Mouse (Mus musculus) embryonic facial prominence, embryonic 10.5 days (tissue): ENCODE measurements around the gene Tmem252. TPM values are rescaled to one million over a fixed set of nuclear protein-coding genes. Genes with fewer than 3 reads are reported as not detected.
A peak's percentile ranks its signal among the peaks of the same experiment; 100 is the strongest.

Experiments used
- DNase-seq: peaks from one replicate; pipeline ENCODE4 v3.0.0-alpha.2; 2017; ENCODE audit warnings: low spot score
- H3K27ac ChIP-seq: fragments of 300-500 bp; sonication (generic); replicated peaks from 2 replicates; pipeline ENCODE4 v1.5.1; 2016; ENCODE audit warnings: mild to moderate bottlenecking
- H3K27me3 ChIP-seq: fragments of 300-500 bp; sonication (generic); replicated peaks from 2 replicates; pipeline ENCODE4 v1.6.1; 2016; ENCODE audit warnings: low read depth, mild to moderate bottlenecking; ENCODE audit not compliant: poor library complexity, severe bottlenecking
- H3K36me3 ChIP-seq: fragments of 300-500 bp; sonication (generic); replicated peaks from 2 replicates; pipeline ENCODE4 v1.6.1; 2016; ENCODE audit warnings: mild to moderate bottlenecking, moderate library complexity
- H3K4me1 ChIP-seq: fragments of 300-500 bp; sonication (generic); 2 replicates; pipeline ENCODE4 v1.6.1; 2016
- H3K4me3 ChIP-seq: fragments of 300-500 bp; sonication (generic); 2 replicates; pipeline ENCODE4 v1.5.1; 2016; ENCODE audit warnings: mild to moderate bottlenecking, moderate library complexity
- H3K9me3 ChIP-seq: fragments of 300-500 bp; sonication (generic); 2 replicates; pipeline ENCODE4 v1.6.1; 2016; ENCODE audit warnings: mild to moderate bottlenecking
- WGBS: fragments of 180-500 bp; shearing (Covaris S2); methylation state at CpG from one replicate; pipeline ENCODE4 v1.1.7; 2016; 5-methylcytosine and 5-hydroxymethylcytosine counted together
- polyA plus RNA-seq: library from polyadenylated mRNA; unstranded; fragments of >200 nt; fragmentation: Nextera tagmentation; extraction: Ambion mirVana; gene quantifications from 2 replicates; pipeline ENCODE4 v1.2.1, GENCODE M21; 2016

The Tmem252 gene
- polyA plus RNA-seq, result 0.19 and 0.26 TPM in 2 replicates

DNA sequence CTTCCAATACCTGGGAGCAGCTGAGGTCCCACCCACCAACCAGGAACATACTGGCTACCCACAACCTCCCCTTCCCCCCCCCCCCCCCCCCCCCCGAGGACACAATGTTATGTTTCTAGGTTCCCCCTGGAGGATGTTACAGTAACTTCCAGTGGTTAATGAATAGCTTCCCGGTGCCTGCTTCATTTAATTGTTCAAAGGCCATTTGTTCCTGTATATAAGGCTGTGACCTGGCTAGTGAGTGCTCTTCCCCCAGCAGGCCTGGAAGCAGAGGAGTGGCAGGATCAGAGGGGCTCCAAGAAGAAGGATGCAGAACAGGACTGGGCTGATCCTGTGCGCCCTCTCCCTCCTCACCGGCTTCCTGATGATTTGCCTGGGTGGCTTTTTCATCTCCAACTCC is at the start of gene Tmem252:
Gene Tmem252 (plus strand): TSS at position 247 of the 400 bp plus-strand sequence.
- DNase-seq, result no peak
- Histone ChIP-seq H3K27me3 (no peaks in the 10 kb centered on the region), H3K27ac (0 out of 2 replicates have a peak within 1 kb of the TSS, but pooled peaks have one; percentile 1), H3K4me3 (no peak within 1 kb of the TSS), H3K4me1 (peaks cover 14% of the 10 kb centered on the region), H3K36me3 (no peaks in the 10 kb centered on the region), H3K9me3 (no peaks in the 10 kb centered on the region)
- WGBS, result 65% methylated on average over 4 of the region's 4 CpGs

DNA sequence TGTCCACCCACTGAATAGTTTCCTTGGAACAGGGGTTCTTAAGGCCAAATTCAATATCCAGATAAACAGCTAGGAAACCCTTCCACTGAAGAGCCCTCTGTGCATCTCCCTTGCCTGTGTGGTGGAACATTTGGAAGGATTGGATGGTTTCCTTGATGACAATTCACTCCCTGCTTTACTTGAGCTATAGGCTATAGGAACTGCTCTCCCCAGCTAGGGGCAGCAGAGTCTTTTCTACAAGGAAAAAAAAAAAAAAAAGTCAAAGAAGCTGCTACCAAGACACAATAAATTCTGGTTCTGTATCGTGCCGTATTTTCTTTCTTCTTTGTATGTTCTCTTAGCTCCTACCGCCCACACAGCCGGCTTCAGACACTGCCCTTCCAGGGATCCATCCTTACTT is 45.8 kb upstream of the Tmem252 start:
- no peaks in the 10 kb centered on the region for H3K27me3 ChIP-seq
- H3K27ac ChIP-seq, result no peak overlapping the region
- no peaks in the 10 kb centered on the region for H3K36me3 ChIP-seq
- H3K9me3 ChIP-seq, result no peaks in the 10 kb centered on the region
- 88% methylated on average over 4 of the region's 4 CpGs for WGBS
- no peak overlapping the region for H3K4me3 ChIP-seq
- peaks cover 4% of the 10 kb centered on the region; the same call in 1 of the 2 replicates for H3K4me1 ChIP-seq
- DNase-seq, result no peak

DNA sequence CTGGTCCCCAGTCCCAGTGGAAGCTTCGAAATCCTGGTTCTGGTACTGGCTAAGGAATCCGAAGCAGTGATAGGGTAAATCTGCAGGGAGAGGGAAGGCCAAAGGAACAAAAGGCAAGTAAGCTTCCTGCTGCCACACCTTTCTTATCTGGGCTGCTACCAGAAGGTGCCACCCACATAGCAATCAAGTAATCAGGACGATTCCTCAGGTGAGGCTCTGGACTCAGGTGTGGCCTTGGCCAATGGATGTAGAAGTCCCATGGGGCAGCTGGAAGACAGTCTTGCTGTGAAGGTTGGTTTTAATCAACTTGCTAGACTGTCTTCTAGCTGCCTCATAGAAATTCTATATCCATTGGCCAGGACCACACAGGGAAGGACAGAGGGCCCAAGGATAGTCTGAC is 40.8 kb upstream of the Tmem252 start:
- WGBS, result 81% methylated on average over 3 of the region's 3 CpGs
- Histone ChIP-seq H3K4me3 (no peak overlapping the region), H3K9me3 (no peaks in the 10 kb centered on the region), H3K27me3 (0 out of 2 replicates have a peak, but pooled peaks cover 7% of the 10 kb centered on the region), H3K27ac (no peak overlapping the region), H3K4me1 (peaks cover 4% of the 10 kb centered on the region; the same call in 1 of the 2 replicates), H3K36me3 (no peaks in the 10 kb centered on the region)
- no peak for DNase-seq

DNA sequence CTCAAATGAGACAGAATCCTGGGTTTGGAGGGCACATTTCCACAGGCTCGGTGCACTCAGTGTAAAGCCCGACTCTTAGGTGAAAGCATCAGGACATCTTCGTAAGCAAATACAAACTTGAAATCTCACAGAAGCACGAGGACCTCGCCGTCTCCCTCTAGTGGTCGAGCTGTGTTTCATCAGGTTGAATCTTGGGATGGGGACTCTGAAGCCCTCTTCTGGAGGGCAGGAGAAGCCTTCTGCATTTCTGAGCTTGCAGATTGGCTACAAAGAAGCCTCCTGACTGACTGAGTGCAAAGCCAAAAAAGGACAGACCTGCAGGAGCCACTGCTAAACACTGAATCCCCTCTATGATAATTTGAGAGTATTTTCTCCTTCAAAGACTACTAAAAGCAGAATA is 39.2 kb upstream of the Tmem252 start:
- 11% methylated on average over 7 of the region's 7 CpGs for WGBS
- DNase-seq, result peak; percentile 76
- Histone ChIP-seq H3K36me3 (no peaks in the 10 kb centered on the region), H3K4me3 (no peak overlapping the region), H3K4me1 (peaks cover 4% of the 10 kb centered on the region; the same call in 1 of the 2 replicates), H3K9me3 (no peaks in the 10 kb centered on the region), H3K27ac (no peak overlapping the region), H3K27me3 (0 out of 2 replicates have a peak, but pooled peaks cover 7% of the 10 kb centered on the region)

DNA sequence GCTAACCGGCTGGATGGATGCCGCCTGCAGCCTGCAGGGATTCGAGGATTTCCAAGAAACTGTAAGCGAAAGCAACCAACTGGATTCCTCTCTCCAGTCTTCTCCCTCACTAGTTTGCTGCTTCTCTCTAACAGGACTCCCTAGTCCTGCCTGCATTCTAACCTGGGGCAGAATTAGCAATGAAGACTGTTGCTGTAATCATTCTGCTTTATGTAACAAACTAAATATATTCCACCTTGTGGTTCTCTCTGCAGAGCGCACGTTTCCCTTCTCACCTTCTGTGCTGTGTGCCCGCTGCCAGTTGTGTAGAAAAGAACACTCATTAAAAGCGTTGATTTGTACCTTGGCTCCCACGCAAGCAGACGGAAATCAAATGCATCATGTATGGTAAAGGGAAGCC is 37.2 kb upstream of the Tmem252 start:
- WGBS, result 84% methylated on average over 10 of the region's 10 CpGs

DNA sequence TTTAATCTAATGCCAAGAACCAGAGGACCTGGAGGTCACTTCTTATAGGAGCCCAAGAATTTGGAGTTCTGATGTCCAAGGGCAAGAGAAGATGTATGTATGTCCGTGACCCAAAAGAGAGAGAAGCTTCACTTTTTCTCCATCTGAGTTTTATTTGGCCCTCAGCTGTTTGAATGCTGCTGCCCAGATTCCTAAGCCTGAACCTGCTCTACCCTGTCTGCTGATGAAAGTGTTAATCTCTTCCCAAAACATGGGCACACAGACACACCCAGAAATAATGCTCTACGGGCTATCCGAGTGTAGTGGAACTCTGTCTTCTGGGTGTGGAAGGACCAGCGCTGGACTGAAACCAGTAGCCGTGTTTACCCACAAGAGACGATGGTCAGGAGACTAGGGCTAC is 35.8 kb upstream of the Tmem252 start:
- H3K36me3 ChIP-seq, result no peaks in the 10 kb centered on the region
- H3K27me3 ChIP-seq, result 0 out of 2 replicates have a peak, but pooled peaks cover 7% of the 10 kb centered on the region
- 93% methylated on average over 6 of the region's 6 CpGs for WGBS
- H3K4me3 ChIP-seq, result no peak overlapping the region
- no peaks in the 10 kb centered on the region for H3K9me3 ChIP-seq
- DNase-seq, result no peak
- no peaks in the 10 kb centered on the region for H3K4me1 ChIP-seq
- H3K27ac ChIP-seq, result no peak overlapping the region

More for the DNA sequence above, 37.2 kb upstream of the Tmem252 start:
- DNase-seq, result no peak
- H3K36me3 ChIP-seq, result no peaks in the 10 kb centered on the region
- 0 out of 2 replicates have a peak, but pooled peaks cover 7% of the 10 kb centered on the region for H3K27me3 ChIP-seq
- H3K9me3 ChIP-seq, result no peaks in the 10 kb centered on the region
- H3K27ac ChIP-seq, result no peak overlapping the region
- no peak overlapping the region for H3K4me3 ChIP-seq
- H3K4me1 ChIP-seq, result no peaks in the 10 kb centered on the region

DNA sequence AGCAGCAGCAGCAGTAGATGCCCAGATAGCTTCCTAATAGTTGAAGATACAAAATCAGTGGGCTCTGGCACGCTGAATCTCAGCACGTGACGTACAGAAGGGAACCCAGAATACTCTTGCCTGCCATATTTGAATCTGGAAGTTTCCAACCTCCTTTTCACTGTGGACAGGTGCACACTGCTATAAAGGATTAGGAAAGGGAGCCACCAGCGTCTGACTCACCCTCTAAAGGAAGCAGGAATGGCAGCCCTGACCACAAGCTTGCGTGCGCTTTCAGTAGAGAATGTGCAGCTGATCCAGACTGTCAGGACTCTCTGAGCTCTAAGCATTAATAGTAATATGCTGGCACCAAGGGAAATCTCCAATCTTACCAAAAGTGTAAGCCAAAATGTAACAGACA is 32.8 kb upstream of the Tmem252 start:
- Histone ChIP-seq H3K9me3 (no peaks in the 10 kb centered on the region), H3K4me1 (peaks cover 5% of the 10 kb centered on the region; the same call in 1 of the 2 replicates), H3K27me3 (no peaks in the 10 kb centered on the region), H3K27ac (no peak overlapping the region), H3K4me3 (no peak overlapping the region), H3K36me3 (no peaks in the 10 kb centered on the region)
- no peak for DNase-seq
- WGBS, result 91% methylated on average over 6 of the region's 6 CpGs

DNA sequence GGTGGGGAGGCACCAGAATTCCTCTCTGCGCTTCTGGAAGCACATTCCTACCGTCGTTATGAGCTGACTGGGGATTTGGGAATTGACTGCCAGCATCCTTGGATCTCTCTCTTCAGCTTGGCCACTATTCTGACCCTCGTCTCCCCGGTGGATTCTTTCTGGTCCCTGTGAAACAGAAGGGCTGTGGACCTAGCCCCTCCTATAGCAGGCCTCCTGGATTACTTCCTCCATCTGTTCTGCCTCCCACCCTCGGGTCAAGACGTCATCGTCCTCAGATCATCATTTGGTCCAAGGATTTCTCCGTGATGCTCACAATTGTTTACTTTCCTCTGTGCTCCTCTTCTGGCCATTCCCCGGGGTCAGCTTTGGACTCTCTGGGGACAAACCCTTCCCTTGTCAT is 28.8 kb upstream of the Tmem252 start:
- Histone ChIP-seq H3K36me3 (no peaks in the 10 kb centered on the region), H3K27ac (no peak overlapping the region), H3K9me3 (no peaks in the 10 kb centered on the region), H3K4me1 (peaks cover 5% of the 10 kb centered on the region; the same call in 1 of the 2 replicates), H3K4me3 (no peak overlapping the region), H3K27me3 (no peaks in the 10 kb centered on the region)
- WGBS, result 72% methylated on average over 10 of the region's 10 CpGs
- no peak for DNase-seq

DNA sequence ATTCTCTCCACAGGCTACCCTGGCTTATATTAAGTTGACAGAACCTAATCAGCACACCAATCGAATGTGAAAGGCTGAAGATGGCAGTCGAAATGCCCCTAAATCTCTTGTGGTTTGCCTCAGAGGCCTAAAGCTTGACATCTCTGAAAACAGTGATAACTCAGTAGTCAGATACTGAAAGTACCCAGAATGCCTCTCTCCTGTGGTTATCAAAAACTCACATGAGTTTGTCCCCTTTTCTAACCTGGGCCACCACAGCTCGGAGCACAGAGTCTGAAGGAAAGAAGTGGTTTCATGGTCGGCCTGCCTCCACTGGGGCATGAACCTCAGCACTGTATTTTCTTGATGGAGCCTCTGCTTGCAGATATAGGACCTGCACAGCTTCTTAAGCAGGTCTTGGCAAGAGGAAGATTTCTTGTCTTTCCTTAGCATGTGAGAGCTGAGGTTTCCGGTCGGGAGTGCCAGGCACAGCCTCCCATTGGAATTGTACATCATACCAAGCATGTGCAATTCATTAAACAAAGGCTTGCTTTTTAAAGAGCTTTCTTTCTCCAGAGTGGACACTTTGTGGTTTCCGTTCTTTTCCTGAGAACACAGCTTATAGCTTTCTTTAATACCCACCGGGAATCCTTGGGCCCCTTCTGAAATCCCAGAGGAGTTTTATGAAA is 27.5 kb upstream of the Tmem252 start:
- no peaks in the 10 kb centered on the region for H3K9me3 ChIP-seq
- no peaks in the 10 kb centered on the region for H3K36me3 ChIP-seq
- 81% methylated on average over 8 of the region's 8 CpGs for WGBS
- no peaks in the 10 kb centered on the region for H3K27me3 ChIP-seq
- no peak overlapping the region for H3K4me3 ChIP-seq
- H3K4me1 ChIP-seq, result peaks cover 5% of the 10 kb centered on the region; the same call in 1 of the 2 replicates
- DNase-seq, result no peak
- no peak overlapping the region for H3K27ac ChIP-seq

DNA sequence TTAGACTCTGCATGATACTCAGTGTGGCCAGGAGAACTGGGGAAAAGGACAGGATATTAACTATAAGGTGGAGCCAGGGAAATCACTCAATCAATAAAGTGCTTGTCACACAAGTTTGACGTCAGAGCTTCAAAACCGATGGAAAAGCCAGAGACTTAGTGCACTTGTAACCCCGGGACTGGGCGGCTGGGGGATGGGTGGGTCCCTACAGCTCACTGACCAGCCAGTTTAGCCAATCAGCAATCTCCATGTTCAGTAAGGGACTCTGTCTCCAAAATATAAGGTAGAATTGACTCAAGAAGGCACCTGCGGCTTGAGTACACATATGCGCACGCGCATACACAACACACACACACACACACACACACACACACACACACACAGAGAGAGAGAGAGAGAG is 25.8 kb upstream of the Tmem252 start:
- no peak overlapping the region for H3K27ac ChIP-seq
- DNase-seq, result no peak
- H3K9me3 ChIP-seq, result no peaks in the 10 kb centered on the region
- H3K4me1 ChIP-seq, result peaks cover 10% of the 10 kb centered on the region; the same call in 1 of the 2 replicates
- no peaks in the 10 kb centered on the region for H3K36me3 ChIP-seq
- H3K4me3 ChIP-seq, result no peak overlapping the region
- WGBS, result 83% methylated on average over 8 of the region's 8 CpGs
- no peaks in the 10 kb centered on the region for H3K27me3 ChIP-seq

DNA sequence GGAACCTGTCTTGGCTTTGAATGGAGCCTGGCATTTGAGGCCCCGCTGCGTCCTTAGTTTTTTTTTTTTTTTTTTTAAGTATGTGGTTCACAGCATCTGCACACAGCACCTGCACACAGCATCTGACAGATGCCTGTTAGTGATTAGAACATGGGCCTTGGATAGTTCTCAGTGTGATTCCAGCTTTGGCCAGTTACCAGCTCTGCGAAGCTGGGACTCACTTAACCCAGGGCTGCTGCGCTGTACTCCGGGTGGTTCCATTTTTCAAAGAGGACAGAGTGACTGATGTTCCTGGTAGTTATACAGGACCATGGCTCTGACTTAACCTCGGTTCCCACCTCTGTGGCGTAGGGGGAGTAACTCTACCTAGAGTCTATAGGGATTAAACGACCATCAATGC is 23.4 kb upstream of the Tmem252 start:
- Histone ChIP-seq H3K36me3 (no peaks in the 10 kb centered on the region), H3K4me1 (peaks cover 18% of the 10 kb centered on the region; the same call in 1 of the 2 replicates), H3K9me3 (no peaks in the 10 kb centered on the region), H3K27me3 (no peaks in the 10 kb centered on the region), H3K4me3 (no peak overlapping the region), H3K27ac (no peak overlapping the region)
- 79% methylated on average over 8 of the region's 8 CpGs for WGBS
- no peak for DNase-seq

DNA sequence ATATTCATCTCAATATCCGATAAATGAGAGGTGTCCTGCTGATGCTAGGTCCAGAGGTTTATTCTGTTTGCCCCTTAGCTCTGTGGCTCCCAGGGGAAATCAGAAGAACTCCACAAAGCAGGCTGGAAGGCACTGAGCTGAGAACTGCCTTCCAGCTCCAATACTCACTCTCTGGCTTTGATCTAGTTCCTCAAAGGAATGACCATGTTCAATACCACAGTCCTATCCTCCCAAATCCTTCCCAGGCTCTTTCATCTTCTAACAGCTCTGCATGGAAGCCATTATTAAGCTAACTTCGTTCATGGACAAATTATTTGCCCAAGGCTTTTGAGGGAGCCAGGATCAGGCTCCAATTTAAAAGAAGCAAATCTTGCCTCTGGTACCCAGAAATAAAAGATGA is 22.2 kb upstream of the Tmem252 start:
- WGBS, result 57% methylated on average over 2 of the region's 2 CpGs
- Histone ChIP-seq H3K9me3 (no peaks in the 10 kb centered on the region), H3K27ac (no peak overlapping the region), H3K27me3 (no peaks in the 10 kb centered on the region), H3K4me1 (peaks cover 18% of the 10 kb centered on the region; the same call in 1 of the 2 replicates), H3K36me3 (no peaks in the 10 kb centered on the region), H3K4me3 (no peak overlapping the region)
- no peak for DNase-seq

DNA sequence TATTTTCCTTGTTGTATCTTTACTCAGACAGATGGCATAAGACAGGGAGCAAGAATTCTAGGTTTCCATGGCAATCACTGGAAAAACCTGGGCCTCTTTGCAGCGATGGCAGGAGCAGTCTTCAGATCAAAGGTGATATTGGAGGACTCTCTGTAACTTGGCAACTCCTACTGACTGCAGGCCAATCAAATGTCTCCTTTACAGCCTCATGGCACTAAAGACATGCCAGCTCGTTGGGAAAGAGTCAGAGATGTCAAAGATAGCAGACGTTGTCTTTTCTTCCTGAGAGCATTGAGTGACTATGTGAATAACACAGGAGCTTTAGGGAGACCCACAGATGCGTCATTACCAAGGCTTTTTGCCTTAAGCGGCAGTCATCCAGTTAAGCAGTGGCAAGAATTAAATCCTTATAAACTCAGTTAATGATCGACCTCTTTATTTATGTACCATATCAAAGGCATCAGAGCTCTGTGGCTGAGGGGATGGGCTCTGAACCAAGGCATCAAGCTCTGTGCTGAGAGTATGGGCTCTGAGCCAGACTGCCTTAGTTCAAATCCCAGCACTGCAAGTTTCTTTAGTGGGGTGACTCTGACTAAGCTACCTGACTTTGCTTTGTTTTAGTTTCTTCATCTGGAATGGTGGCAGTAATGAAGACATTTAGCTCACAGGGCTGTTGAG is 21.3 kb upstream of the Tmem252 start:
- 61% methylated on average over 6 of the region's 6 CpGs for WGBS
- no peak overlapping the region for H3K4me3 ChIP-seq
- H3K27me3 ChIP-seq, result no peaks in the 10 kb centered on the region
- peaks cover 18% of the 10 kb centered on the region; the same call in 1 of the 2 replicates for H3K4me1 ChIP-seq
- H3K27ac ChIP-seq, result no peak overlapping the region
- H3K9me3 ChIP-seq, result no peaks in the 10 kb centered on the region
- no peak for DNase-seq
- no peaks in the 10 kb centered on the region for H3K36me3 ChIP-seq
